Mouse (Mus musculus): ENCODE data around the gene Serpinc1. TPM values are rescaled to one million over a fixed set of nuclear protein-coding genes. Genes with fewer than 3 reads are reported as not detected.

The Serpinc1 gene
- polyA plus RNA-seq, 1 experiment from 2014 or later, result 2.0 TPM

Other genes with a start within 250 kb of the Serpinc1 start
- 74.3 and 79.1 TPM in 2 replicates for gene Rabgap1l, start 185.4 kb upstream of the Serpinc1 start, polyA plus RNA-seq (2015; fragmentation: Nextera tagmentation; extraction: Ambion mirVana)
- 5.9 and 7.4 TPM in 2 replicates for gene Rc3h1, start 72.2 kb upstream of the Serpinc1 start, polyA plus RNA-seq (2015; fragmentation: Nextera tagmentation; extraction: Ambion mirVana)
- gene Zbtb37, start 56.3 kb downstream of the Serpinc1 start, polyA plus RNA-seq (2015; fragmentation: Nextera tagmentation; extraction: Ambion mirVana), result 6.4 and 7.4 TPM in 2 replicates
- 26.6 and 28.1 TPM in 2 replicates for gene Dars2, start 92.1 kb downstream of the Serpinc1 start, polyA plus RNA-seq (2015; fragmentation: Nextera tagmentation; extraction: Ambion mirVana)
- gene Cenpl, start 92.1 kb downstream of the Serpinc1 start, polyA plus RNA-seq (2015; fragmentation: Nextera tagmentation; extraction: Ambion mirVana), result 18.4 and 20.5 TPM in 2 replicates
- 10.2 and 13.6 TPM in 2 replicates for gene Klhl20, start 152.9 kb downstream of the Serpinc1 start, polyA plus RNA-seq (2015; fragmentation: Nextera tagmentation; extraction: Ambion mirVana)
- 3.6 and 4.3 TPM in 2 replicates for gene Ankrd45, start 164.1 kb downstream of the Serpinc1 start, polyA plus RNA-seq (2015; fragmentation: Nextera tagmentation; extraction: Ambion mirVana)
- 0.30 and 0.39 TPM in 2 replicates for gene Tex50, start 180.7 kb downstream of the Serpinc1 start, polyA plus RNA-seq (2015; fragmentation: Nextera tagmentation; extraction: Ambion mirVana)

Data from heart, embryonic 15.5 days (tissue).